Mouse (Mus musculus) brain, embryonic 14.5 days (tissue): ENCODE measurements around the gene Tmem218.

Experiments used
- CTCF ChIP-seq: fragments of 200-500 bp; IDR thresholded peaks from 2 replicates; pipeline ENCODE4 v1.5.1; 2012; ENCODE audit warnings: inconsistent platforms, mild to moderate bottlenecking, moderate library complexity, borderline replicate concordance; ENCODE audit not compliant: insufficient read depth, insufficient read length; ENCODE audit errors: extremely low read depth
- POLR2A ChIP-seq: fragments of 200-500 bp; IDR thresholded peaks from 2 replicates; pipeline ENCODE4 v1.6.1; 2012; ENCODE audit warnings: mild to moderate bottlenecking, inconsistent platforms, borderline replicate concordance; ENCODE audit not compliant: poor library complexity, insufficient read depth, insufficient read length, severe bottlenecking; ENCODE audit errors: extremely low read depth

DNA sequence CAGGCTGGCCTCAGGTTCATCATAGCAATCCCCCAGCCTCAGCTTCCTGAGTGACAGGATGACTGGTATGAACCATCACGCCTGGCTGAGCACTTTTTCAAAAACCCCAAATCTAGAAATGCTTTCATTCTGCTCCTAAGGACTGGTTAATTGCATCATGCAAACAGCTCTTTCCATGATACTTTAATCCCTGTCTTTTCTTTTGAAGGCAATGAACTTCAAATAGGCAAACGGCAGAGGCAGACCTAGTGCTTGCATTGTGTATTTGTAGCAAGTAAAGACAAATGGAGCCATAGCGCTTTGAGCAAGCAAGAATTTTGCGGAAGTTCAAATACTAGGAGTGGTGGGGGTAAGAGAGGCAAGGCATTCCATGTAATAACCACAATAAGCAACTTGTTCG, 26.4 kb upstream of the Tmem218 start:
- TF ChIP-seq POLR2A (no peak), CTCF (no peak)
